Mouse (Mus musculus): ENCODE measurements around the gene Tm9sf2.

DNA sequence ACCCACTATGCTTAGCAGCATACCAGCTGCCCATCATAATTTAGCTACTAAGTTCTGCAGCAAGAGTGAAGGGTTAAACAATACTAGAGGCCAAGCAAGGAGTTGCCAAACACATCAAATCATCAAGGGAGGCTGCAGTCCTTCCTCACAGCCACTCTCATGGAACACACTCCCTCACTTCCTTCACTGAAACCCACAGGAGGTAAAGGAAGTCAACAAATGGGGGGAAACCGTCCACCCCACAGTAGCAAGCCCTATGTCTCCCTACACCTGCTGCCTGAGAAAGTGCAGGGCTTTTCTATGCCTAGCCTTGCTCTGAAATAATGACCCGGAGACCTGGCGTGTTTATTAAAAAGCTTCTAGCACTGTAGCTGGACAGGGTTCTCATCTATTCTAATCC is 36.9 kb upstream of the Tm9sf2 start:
- TF ChIP-seq CTCF (IDR thresholded peaks at IDR 0.05; ENCODE audit: low read depth) (no peak), EP300 (IDR thresholded peaks at IDR 0.05; ENCODE audit: low read depth) (no peak)

Measured in liver, embryonic 14.5 days (tissue).